Mouse (Mus musculus) cerebellum, postnatal 25 days (tissue): ENCODE measurements at regions not wholly inside any gene's neighbourhood (a gene's known extent, or its start where the extent isn't known, plus 50 kb on each side); places are given as distances from the start of the nearest gene placed in this dataset.
"Not testable (repeated sequence)": the region's sequence is repeated elsewhere in the genome, so short reads cannot be mapped to it uniquely, and the experiment has no call there.

Experiments
- DNase-seq, 2 experiments: peaks; one replicate each; pipeline ENCODE4 v3.0.0; 2021; ENCODE audit warnings: mixed read lengths in 2 of 2

DNA sequence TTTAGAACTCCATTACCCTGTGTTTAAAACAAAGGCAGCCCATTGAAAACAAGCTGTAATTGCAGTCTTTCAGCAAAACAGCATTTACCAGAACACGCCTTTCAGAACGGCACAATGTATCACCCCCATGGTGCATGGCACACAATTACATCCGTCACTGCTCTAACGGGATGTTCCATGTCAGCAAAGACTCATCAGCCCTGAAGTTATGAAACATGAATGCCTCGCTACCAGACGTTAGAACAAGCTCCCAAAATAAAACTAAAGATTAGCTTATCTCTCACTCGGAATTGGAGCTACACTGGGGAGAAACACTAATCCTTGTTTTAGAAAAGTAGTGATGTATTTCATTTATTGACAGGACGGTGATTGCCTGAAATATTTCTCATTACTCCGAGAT lies 301.4 kb downstream of the Tox3 start:
- DNase-seq, result no peak

DNA sequence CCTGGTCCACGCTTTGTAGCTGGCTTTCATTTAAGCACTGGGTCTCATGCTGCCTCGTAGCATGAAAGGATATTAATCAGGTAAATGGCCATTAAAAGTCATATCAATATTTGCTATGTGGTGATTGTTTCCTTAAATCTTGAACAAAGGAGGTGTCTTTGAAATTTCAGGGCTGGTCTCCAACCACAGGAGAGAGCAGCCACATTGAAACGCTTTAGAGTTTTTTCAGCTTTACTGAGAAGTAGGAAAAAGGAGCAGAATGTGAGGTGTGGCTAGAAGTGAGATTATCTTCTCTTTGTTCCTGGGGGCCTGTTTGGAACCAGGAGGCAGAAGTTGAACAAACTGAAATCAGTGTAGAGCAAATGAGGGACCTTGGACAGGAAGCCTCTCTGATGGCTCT lies 311.7 kb downstream of the Tox3 start:
- no peak for DNase-seq

DNA sequence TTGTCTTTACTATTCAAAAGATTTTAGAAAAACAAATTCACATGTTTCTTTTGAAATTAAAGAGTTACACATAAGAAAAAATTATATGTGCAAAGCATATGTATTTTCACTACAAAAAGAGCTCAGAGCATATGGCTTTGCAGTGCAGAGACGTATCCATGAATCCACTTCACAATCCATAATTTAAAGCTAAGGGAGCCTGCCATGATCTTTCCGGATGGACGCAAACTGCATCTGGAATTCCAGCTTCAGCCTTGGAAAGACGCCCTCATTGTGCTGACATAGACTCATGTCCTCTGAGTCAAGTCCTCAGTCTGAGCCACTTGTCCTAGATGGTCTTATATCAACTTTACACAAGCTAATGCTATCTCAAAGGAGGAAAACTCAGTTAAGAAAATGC lies 315.6 kb downstream of the Tox3 start:
- DNase-seq, result no peak

DNA sequence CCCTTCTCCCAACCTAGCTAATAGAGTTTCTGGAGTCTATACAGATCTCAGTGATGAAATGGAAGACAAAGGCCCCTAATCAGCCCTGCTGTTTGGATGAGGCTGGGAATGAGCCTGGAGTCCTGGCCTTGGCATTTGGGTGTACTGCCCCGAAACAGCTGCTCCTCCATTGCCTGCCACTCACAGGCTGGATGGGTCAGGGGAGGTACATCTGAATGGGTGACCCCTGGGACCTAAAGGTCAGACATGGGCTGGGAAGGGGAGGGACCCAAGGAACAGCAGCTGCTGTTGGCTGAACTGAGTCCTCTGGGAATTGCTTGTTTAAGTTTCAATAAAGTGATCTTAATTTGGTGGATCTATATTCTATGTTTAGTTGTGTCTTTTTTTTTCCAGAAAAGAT lies 316.9 kb downstream of the Tox3 start:
- DNase-seq, result no peak

DNA sequence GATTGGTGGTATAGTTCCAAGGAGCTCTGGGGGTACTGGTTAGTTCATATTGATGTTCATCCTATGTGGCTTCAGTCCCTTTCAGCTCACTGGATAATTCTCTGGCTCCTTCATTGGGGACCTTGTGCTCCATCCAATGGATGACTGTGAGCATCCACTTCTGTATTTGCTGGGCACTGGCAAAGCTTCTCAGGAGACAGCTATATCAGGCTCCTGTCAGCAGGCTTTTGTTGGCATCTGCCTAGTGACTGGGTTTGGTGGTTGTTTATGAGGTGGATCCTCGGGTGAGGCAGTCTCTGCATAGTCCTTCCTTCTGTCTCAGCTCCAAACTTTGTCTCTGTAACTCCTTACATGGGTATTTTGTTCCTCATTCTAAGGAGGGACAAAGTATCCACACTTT lies 330.2 kb downstream of the Tox3 start:
- DNase-seq, result not testable (repeated sequence)

DNA sequence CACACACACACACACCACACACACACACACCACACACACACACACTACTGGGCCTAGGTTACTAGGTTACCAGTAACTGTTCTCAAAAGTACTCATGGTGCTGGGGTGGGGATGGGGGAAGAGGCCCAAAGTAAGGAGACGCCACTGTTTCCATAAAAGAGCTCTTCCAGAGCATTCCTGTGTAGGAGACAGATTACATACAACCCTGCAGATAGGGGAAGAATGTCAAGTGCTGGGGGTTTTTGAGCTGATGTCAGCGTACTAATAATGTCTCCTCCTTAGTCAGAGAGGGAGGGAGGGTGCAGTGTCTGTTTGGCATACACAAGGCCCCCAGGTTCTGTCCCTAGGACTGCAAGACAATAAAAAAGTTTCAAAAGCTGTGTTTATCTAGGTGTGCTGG lies 334.4 kb downstream of the Tox3 start:
- DNase-seq, result no peak

DNA sequence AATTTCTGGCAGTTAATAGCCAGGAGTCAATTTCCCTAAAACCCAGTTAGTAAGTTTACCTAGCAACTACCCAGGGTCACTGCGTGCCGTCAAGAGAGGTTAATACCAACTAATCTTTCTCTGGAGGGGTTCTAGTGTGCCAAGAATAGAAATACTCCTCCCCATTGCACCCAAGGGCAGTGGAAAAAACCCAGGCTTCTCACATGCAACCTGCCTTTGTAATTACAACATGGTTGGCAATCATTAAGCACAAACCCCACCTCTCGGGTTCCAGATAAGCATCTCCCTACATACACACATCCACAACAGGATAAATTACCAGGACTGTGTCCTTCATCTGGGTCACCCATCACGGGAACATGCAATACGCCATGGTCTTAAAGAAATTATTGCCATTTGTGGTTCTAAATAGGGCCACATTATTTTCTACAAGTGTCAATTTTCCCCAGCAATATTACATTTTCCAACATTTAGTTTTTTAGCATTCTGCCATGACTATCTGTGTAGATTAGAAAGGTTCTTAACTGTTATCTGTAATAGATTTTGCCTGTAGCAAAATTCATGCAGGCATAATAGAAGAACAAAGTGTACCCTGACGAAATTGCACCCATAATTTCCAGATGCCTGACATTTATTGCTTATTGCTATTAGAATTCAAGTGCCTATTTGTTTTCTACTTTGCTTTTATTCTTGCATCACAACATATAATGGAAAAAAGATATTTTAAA lies 336.3 kb downstream of the Tox3 start:
- DNase-seq, result no peak

DNA sequence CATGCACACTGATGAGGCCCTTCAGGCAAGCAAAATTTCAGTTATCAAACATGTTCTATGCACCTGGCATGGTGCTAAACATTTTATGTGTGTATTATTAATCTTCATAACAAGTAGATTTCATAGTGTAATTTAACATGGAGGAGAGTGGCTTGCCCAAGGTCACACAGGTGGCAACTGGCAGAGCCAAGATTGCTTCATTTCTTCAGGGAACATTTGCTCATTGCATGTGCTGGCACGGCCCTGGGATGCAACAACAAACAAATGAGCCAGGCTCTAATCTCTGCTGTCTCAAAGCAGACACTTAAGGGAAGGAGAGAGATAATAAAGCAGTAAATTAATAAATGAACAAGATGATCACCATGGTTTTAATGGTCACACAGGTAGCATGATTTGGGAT lies 338.7 kb downstream of the Tox3 start:
- DNase-seq, result no peak

DNA sequence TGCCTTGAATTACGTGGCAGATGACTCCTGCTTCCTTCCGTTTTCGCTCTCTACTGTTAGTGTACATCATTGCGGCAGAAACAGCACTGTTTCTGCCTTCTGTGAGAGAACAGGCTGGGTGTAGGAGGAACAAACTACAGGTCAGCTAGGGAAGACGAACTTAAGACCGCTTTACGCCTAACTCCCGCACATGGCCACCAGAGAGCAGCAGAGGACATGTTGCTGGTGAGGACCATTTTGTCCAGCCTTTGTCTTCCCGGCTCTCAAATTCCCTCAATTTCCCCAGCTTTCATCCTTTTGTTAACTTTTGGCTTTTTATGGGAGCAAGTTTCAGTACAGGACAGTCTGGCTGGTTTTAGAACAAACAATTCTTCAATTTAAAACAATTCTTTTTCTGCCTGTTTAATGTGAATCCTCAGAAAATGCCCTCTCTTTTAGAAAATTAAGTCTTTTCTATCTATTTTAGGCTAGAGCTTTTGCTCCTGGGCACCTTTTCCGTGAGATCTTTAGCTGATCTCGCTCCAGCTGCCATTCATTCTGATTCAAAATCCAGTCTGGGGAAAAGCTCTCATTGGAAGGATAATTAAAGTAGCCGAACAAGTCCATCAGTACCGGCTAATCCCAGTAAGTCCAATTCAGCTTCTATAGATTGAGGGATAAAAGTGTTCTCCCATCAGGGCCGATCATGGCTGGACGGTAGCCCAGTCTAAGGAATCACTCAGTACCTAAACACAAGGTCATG lies 347.1 kb downstream of the Tox3 start:
- DNase-seq, result peak; percentile 86 to 90

DNA sequence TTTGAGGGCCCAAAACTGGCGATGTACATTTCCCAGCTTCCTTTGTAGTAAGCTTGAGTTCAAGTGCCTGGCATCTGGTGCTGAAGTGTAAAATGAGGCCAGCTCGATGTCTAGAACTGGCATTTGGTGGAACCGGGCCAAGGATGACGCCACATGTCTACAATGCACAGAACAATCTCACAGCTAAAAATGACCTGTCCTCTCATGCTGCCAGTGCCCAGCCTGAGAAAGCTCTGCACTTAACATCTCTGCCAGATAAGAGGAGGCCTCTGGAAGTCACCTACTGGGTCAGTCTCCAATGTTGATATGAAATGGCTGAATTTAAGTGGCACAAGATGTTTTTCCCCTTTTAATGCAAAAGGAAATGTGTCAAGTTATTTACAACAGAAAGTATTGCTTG lies 354.4 kb downstream of the Tox3 start:
- DNase-seq, result peak in 1 of 2 experiments; percentile 36

DNA sequence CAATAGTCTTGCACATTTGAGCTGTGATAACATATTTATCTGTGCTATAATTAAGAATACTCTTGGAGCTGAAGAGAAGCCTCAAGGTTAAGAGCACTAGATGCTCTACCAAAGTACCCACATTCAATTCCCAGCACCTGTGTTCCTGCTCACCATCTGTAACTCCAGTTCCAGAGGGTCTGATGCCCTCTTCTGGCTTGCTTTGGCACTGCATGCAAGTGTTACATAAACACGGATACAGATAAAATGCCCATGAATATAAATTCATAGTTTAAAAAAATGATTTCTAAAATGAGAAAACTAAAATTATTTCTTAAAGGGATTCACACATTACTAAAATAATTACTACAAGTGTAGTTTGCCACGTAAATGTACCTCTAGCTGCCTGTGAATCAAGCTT lies 364.3 kb downstream of the Tox3 start:
- no peak for DNase-seq

DNA sequence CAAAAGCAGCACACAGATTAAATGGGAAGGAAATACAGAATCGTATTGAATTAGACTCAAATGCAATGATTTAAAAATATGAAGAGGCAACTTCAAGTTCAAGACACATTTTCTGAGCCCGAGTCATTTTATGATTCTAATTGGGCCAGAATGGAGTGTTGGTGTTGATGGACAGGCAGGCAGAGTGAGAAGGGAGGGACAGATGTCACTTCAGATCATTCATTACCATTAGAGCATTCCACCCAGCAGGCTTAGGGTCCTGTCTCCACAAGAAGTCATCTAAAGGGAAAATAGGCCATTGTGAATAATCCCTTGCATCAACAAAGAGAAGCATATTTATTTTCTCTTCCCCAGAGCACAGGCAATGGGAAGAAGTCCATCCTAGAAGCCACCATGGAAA lies 365.6 kb downstream of the Tox3 start:
- DNase-seq, result no peak

DNA sequence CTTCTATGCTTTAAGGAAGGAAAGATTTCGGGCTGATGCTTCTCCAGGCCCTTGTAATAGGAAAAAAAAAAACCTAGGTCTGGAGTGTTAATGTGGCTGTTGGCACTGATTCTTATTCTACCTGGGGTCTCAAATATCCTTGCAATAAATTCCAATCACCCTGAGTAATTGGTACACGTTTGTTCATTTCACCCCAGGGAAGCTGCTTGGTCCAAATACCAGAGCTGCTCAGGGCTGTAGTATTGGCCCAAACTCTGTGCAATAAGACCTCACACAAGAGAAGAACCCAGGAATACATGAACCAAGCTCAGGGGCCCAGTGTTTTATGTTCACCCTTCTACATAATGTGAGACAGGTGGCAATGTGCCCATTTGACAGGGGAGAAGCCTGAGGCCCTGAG lies 366.8 kb downstream of the Tox3 start:
- no peak for DNase-seq

DNA sequence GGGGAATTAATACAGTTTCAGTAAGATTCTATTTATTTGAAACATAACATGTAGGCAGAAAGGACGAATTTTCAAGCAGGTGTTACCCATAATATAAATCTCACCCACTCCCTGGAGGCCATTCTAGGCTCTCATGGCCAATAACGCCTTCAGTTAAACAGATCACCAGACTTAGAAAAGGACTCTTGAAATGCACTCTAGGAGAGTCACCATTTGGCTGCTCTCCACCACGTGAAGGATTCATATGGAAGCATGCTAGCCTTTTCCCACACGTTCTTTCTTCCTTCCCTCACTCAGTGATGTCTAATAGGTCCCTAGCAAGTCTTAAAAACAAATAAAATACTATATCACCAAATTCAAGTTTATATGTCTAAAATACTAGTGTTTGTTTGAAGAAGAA lies 367.7 kb downstream of the Tox3 start:
- no peak for DNase-seq

DNA sequence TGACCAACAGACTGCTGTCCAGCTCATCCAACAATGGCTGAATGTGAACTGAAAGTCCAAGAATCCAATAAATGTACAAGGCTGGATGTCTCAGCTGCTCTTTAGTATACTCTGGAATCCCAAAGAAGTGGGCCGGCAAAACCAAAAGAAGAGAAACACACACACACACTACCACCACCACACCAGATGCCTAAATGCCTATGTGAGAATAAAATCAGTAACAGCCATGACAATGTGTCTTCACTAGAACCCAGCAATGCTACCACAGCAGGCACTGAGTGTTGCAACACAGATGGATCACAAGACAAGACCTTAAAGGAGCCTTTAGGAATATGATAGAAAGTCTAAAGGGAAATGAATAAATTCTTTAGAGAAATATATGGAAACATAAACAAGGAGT lies 385.3 kb downstream of the Tox3 start:
- DNase-seq, result no peak

DNA sequence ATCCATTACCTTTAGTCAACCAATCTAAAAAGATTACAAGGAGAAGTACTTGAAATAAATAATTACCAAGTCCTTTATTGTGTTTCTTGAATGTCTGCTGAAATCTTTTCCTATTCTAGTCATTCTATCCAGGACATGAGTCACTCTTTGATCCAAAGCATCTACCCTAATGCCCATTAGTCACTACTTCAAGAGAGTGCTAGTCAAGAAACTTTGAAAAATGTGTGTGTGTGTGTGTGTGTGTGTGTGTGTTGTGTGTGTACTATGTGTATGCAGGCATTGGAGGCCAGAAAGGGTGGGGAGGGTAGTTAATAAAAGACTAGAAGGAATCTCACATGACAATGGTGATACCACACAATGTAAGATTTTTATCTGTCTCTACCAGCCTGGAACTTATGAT lies 390.7 kb downstream of the Tox3 start:
- no peak for DNase-seq

DNA sequence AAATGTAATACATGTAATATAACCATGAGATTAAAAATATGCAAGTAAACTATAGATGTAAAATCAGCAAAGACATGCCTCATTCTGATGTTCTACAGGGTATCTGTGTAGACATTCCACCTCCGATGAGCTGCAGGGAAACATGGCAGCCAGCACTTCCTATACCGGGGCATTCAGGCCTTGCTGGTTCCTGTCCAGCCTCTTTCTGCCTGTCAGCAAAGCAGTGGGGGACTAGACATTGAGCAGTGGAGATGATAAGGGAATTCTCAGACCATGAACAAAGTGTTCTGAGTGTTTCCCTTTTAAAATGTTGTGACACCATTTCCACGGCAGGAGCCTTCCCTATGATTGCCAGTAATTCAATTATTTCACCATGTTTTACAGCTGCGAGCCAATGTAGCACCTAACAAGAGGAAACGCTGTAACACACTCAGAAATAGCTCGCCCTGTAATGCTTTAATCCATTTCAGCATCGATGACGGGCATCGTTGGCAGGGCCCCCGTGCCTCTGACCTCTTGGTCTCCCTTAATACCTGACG lies 391.6 kb downstream of the Tox3 start:
- DNase-seq, result no peak

DNA sequence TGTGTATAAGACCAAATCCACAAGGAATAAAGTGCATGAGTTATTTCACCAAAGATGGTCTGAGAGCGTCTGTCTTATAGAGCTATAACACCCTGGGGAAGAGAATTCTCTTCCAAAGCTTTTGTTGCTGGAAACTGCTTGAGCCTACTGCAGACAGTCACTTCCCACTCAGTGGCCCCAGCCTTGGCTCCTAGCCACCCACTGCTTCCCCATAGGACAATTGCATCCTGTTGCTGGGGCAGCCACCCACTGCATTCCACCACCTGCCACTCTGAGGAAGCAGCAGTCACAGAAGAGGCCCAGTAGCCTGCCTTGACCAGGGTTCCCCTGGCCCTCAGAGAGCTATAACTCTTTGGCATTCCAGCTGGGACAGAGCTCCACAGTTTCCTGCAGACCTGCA lies 409.3 kb downstream of the Tox3 start:
- DNase-seq, result peak in 1 of 2 experiments; percentile 13

DNA sequence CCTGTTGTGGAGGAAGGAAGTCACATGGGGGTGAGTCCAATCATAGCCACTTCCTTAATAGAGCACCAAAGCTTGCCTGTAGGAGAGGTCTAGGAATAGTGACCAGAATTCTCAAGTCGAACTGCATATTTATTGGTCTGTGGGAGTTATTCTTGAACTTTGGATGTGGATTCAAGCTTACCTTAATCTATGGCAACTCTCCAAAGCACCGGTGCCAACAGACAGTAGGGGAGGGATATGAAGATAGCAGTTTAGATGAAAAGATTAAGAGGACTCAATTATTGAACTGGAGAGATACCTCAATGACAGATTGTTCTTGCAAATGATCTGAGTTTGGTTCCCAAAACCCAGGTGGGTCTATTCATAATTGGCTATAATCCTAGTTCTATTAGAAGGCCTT lies 413.6 kb downstream of the Tox3 start:
- DNase-seq, result no peak

DNA sequence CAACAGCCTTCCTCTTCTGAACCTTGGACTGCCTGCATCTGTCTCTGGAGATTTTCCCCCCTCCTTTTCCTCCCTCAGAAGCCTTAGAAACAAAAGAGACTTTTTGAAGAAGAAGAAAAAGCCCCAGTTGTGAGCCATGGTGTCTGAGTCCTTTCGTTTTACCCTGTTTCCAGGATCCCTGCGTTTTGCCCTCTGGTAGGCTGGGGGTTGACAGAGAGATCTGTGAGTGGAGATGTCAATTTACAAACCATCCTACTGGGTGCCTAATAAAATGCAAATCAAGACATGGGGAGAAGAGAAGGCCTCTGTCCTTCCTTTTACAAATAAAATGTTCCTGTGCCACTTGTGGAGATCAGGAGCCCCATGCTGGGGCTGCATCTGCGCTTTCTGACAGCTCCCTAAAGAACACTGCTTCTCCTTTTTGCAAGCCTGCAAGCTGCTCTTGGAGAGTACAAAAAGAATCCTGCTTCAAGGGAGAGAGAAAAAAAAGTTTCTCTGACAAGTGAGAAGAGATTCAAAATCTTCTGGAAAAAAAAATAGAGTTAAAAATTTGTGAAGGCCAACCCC lies 421.4 kb downstream of the Tox3 start:
- DNase-seq, result peak; percentile 39 to 55

DNA sequence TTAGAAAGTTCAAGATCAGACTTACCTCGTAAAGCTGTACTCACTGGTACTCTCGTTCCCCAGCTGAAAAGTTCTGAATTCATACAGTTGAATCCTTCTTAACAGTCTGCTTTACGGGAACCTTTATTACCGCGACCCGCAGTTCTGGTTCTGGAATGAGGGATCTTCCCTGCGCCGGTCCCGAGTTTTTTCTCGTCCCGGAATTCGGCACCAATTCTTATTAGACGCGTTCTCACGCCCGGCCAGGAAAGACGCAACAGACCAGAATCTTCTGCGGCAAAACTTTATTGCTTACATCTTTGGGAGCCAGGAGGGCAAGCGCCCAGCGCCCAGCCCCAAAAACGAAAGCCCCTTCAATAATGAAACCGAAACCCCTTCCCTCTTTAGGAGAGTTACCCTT lies 423.4 kb downstream of the Tox3 start:
- peak in 1 of 2 experiments; percentile 10 for DNase-seq

DNA sequence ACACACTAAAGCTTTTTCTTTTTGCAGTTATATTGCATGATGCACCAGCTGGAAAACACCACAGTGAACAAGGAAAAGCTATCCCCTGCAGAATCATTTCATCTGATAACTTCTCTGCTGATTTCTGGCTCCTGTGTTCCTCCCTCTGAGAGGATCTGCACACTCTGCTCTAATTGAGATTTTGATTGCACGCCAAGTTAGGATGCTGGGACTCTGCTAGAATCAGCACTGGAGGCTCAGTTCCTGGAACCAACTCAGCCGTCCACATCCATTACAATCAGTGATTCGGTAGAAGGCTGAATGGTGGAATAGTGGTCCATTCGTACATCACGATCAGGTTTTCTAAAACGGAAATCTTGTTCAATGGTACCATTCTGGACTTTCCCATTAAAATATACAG lies 434.1 kb downstream of the Tox3 start:
- peak; percentile 30 to 48 for DNase-seq

DNA sequence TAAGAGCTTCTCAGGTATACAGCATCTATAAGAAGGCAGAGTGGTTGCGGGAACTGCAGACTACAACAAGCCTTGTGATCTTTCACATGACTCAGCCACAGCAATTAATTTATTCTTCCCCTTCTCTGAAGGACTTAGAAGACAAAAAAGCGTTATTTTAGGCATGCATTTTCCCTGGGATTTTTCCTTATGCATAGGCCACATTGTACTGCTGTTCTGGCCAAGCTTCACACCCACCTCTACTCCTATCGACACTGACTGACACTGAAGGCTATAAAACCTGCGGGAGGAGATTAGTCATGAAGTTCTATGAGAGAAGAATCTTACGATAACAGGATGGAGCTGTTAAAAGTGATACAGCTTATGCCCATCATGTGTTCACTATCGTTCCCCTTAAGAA lies 441.9 kb downstream of the Tox3 start:
- DNase-seq, result no peak

DNA sequence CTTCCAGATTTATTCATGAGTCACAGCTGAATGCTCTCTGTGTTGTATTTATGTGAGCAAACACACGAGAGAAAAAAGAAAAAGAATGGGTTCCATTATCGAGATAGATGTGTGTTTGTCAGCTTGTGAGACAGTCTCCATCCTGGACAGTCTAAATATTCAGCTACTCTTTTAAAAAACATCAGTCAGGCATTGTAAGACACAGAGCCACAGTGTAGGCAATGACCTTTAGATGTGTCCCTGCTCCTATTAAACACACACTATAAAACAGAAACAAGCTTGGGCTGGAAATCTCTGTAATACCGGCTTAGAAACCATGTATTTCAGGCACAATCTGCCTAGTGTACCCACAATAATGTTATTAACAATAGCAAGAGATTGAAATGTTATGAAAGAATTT lies 442.6 kb downstream of the Tox3 start:
- DNase-seq, result no peak
